Mouse (Mus musculus): ENCODE results near the gene Oit3. TPM values are rescaled to one million over a fixed set of nuclear protein-coding genes. Genes with fewer than 3 reads are reported as not detected.
"Not testable (repeated sequence)": the region's sequence is repeated elsewhere in the genome, so short reads cannot be mapped to it uniquely, and the experiment has no call there.

The Oit3 gene
- total RNA-seq, 1 experiment = not detected

DNA sequence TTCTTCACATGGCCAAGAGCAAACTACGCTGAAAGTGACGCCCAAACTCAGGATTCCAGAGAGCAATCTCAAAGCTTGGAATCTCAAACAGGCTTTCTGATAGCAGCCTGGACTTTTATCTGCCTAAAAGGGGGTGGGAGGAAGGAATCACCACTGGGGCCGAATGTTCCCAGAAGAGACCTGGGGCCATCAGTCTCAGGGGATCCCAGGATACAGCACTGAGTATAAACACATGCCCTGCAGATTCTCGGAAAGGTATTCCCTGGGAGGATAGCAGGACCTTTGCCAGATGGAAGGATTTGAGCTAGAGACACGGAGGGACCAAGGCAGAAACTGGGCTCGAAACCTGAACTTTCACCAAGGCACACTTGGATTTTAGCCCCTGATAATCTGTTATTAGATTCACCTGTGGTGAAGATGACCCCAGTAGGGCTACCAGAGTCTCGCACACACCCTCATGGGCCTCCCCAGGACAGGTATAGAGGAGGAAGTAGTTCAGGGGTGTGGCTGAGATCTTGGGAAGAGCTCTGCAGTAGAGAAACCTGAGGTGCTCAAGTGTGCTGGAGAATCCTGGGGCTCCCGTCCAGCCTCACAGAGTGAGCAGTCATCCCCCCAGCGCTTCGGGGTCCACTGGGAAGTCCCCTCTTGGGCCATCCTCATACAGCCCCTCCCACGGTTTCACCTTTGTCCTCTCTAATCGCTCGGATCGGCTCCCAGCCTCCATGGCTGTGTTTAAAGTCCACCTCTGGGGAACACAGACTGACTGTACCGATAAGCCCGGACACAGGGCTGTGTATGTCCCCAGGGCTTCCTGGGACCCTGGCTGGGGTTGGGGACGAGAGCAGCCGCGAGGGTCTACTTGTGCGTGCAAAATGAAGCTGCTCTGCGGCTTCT, 38.4 kb downstream of the Oit3 start, which contains the start of gene Pla2g12b:
TSS of gene Pla2g12b (plus strand) at position 762 of the 894 bp plus-strand sequence.
- TF ChIP-seq MAFK (IDR thresholded peaks at IDR 0.05; ENCODE audit: insufficient read depth, low read depth, low read length) (no peak), CHD2 (IDR thresholded peaks at IDR 0.05; ENCODE audit: low read depth, low read length) (no peak), ZC3H11A (IDR thresholded peaks at IDR 0.05; ENCODE audit: borderline replicate concordance, low read depth, low read length) (no peak)
- Histone ChIP-seq H3K9ac (ENCODE audit: insufficient read depth, low read depth, low read length, poor library complexity, severe bottlenecking) (no peak within 1 kb of the TSS), H3K4me1 (ENCODE audit: control insufficient read depth in 2 of 2, insufficient read depth in 2 of 2, low read length in 2 of 2, poor library complexity in 1 of 2) (0 out of 4 replicates have a peak, but pooled peaks cover 0 to 5% of the 10 kb centered on the region in 2 experiments), H3K4me3 (ENCODE audit: insufficient read depth in 1 of 2, low read depth in 1 of 2, low read length in 2 of 2, poor library complexity in 1 of 2, severe bottlenecking in 1 of 2) (peak within 1 kb of the TSS in 1 of 2 experiments; percentile 33; a peak in 1 of 4 replicates), H3K9me3 (ENCODE audit: control insufficient read depth, insufficient read depth, low read depth, low read length) (no peaks in the 10 kb centered on the region), H3K36me3 (ENCODE audit: control insufficient read depth, insufficient read depth, low read length, poor library complexity, severe bottlenecking) (no peaks in the 10 kb centered on the region), H3K27ac (ENCODE audit: insufficient read depth, low read depth, low read length, poor library complexity, severe bottlenecking) (no peak within 1 kb of the TSS)
- in situ Hi-C loops (cut with MboI; ENCODE audit: low sequenced_read_pairs in 2 of 2, unreplicated experiment in 2 of 2) = no loop called here
- DNase-seq (ENCODE audit: low read depth, low spot score) = no peak

DNA sequence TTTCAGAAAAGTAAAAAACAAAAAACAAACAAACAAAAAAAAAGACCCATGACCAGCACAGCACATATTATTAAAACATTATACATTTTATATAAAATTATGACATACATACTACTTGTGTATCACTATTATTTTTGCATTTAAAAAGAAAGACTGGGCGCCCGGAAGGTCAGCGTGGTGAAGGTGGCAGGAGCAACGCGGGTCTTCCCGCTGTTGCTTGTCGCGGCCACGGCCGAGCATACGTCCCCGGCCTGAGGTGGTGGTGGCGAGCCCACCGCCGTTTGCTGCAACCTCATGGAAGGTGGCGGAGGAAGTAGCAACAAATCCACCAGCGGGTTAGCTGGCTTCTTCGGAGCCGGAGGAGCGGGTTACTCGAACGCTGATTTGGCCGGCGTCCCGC, 46.1 kb downstream of the Oit3 start, which contains the start of gene Gm10273:
TSS of gene Gm10273 (plus strand) at position 172 of the 400 bp plus-strand sequence.
- H3K4me1 ChIP-seq (ENCODE audit: control insufficient read depth in 2 of 2, insufficient read depth in 2 of 2, low read length in 2 of 2, poor library complexity in 1 of 2); in situ Hi-C loops (cut with MboI; ENCODE audit: low sequenced_read_pairs in 2 of 2, unreplicated experiment in 2 of 2); H3K4me3 ChIP-seq (ENCODE audit: insufficient read depth in 1 of 2, low read depth in 1 of 2, low read length in 2 of 2, poor library complexity in 1 of 2, severe bottlenecking in 1 of 2); H3K9ac ChIP-seq (ENCODE audit: insufficient read depth, low read depth, low read length, poor library complexity, severe bottlenecking); H3K36me3 ChIP-seq (ENCODE audit: control insufficient read depth, insufficient read depth, low read length, poor library complexity, severe bottlenecking); DNase-seq (ENCODE audit: low read depth, low spot score); H3K9me3 ChIP-seq (ENCODE audit: control insufficient read depth, insufficient read depth, low read depth, low read length); H3K27ac ChIP-seq (ENCODE audit: insufficient read depth, low read depth, low read length, poor library complexity, severe bottlenecking): not testable (repeated sequence)

DNA sequence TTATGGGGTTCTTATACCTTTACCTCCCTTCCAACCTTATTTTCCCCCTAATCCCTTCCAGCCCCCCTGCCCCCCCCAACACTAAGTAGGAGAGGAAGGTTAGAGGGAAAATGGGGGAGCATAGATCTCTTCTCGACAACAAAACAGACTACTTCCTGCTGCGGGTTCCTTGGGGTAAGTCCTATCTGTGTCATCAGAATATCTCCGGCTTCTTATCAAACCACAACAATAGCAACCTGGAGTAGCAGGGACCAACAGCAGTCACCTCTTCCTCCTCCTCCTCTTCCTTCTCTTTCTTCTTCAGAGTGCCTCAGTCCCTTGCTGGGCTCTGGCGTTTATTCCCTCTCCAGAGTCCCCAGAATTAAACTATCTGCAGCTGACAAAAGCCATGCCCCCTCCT, 49.7 kb downstream of the Oit3 start:
- Histone ChIP-seq H3K4me3 (ENCODE audit: insufficient read depth in 1 of 2, low read depth in 1 of 2, low read length in 2 of 2, poor library complexity in 1 of 2, severe bottlenecking in 1 of 2) (no peak overlapping the region), H3K36me3 (ENCODE audit: control insufficient read depth, insufficient read depth, low read length, poor library complexity, severe bottlenecking) (no peaks in the 10 kb centered on the region)
- TF ChIP-seq ZC3H11A (IDR thresholded peaks at IDR 0.05; ENCODE audit: borderline replicate concordance, low read depth, low read length) (no peak), MAFK (IDR thresholded peaks at IDR 0.05; ENCODE audit: insufficient read depth, low read depth, low read length) (no peak), CHD2 (IDR thresholded peaks at IDR 0.05; ENCODE audit: low read depth, low read length) (no peak), HCFC1 (IDR thresholded peaks at IDR 0.05; ENCODE audit: borderline replicate concordance, insufficient read depth, low read length) (no peak), ZNF384 (IDR thresholded peaks at IDR 0.05; ENCODE audit: low read depth, low read length) (no peak)

DNA sequence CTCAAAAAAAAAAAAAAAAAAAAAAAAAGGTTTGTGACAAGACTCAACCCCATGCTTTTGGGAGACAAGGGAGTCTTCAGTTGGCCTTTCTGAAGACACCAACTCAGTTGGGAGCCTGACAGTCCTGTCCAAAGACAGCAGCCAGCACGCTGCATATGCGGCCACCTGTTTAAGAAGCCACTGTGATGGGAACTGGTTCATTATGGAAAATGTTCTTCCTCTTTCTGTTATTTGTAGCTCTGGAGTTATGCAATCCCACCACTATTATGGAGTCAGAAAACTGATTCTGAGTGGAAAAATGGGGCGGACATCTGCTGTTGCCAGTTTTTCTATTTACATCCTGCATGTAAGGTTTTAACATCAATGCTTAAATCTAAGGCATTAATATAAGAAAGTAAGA, 51.9 kb downstream of the Oit3 start:
- no peak for DNase-seq (ENCODE audit: low read depth, low spot score)
- H3K4me1 ChIP-seq (ENCODE audit: control insufficient read depth in 2 of 2, insufficient read depth in 2 of 2, low read length in 2 of 2, poor library complexity in 1 of 2) = no peaks in the 10 kb centered on the region
- no peaks in the 10 kb centered on the region for H3K9me3 ChIP-seq (ENCODE audit: control insufficient read depth, insufficient read depth, low read depth, low read length)
- H3K4me3 ChIP-seq (ENCODE audit: insufficient read depth in 1 of 2, low read depth in 1 of 2, low read length in 2 of 2, poor library complexity in 1 of 2, severe bottlenecking in 1 of 2) = no peak overlapping the region
- H3K36me3 ChIP-seq (ENCODE audit: control insufficient read depth, insufficient read depth, low read length, poor library complexity, severe bottlenecking) = no peaks in the 10 kb centered on the region
- no peak overlapping the region for H3K9ac ChIP-seq (ENCODE audit: insufficient read depth, low read depth, low read length, poor library complexity, severe bottlenecking)
- no peak overlapping the region for H3K27ac ChIP-seq (ENCODE audit: insufficient read depth, low read depth, low read length, poor library complexity, severe bottlenecking)
- in situ Hi-C loops (cut with MboI; ENCODE audit: low sequenced_read_pairs in 2 of 2, unreplicated experiment in 2 of 2) = no loop called here
- no peak for TF ChIP-seq ZNF384 (IDR thresholded peaks at IDR 0.05; ENCODE audit: low read depth, low read length)
- TF ChIP-seq HCFC1 (IDR thresholded peaks at IDR 0.05; ENCODE audit: borderline replicate concordance, insufficient read depth, low read length) = no peak
- no peak for TF ChIP-seq CHD2 (IDR thresholded peaks at IDR 0.05; ENCODE audit: low read depth, low read length)
- TF ChIP-seq MAFK (IDR thresholded peaks at IDR 0.05; ENCODE audit: insufficient read depth, low read depth, low read length) = no peak
- no peak for TF ChIP-seq ZC3H11A (IDR thresholded peaks at IDR 0.05; ENCODE audit: borderline replicate concordance, low read depth, low read length)

More for the DNA sequence above, 49.7 kb downstream of the Oit3 start:
- in situ Hi-C loops (cut with MboI; ENCODE audit: low sequenced_read_pairs in 2 of 2, unreplicated experiment in 2 of 2) = no loop called here
- H3K27ac ChIP-seq (ENCODE audit: insufficient read depth, low read depth, low read length, poor library complexity, severe bottlenecking) = no peak overlapping the region
- H3K9ac ChIP-seq (ENCODE audit: insufficient read depth, low read depth, low read length, poor library complexity, severe bottlenecking) = no peak overlapping the region
- no peak for DNase-seq (ENCODE audit: low read depth, low spot score)
- H3K4me1 ChIP-seq (ENCODE audit: control insufficient read depth in 2 of 2, insufficient read depth in 2 of 2, low read length in 2 of 2, poor library complexity in 1 of 2) = no peaks in the 10 kb centered on the region
- H3K9me3 ChIP-seq (ENCODE audit: control insufficient read depth, insufficient read depth, low read depth, low read length) = no peaks in the 10 kb centered on the region
